Mouse (Mus musculus): ENCODE measurements around the gene Pde7b. TPM values are rescaled to one million over a fixed set of nuclear protein-coding genes. Genes with fewer than 3 reads are reported as not detected.

The Pde7b gene
- polyA plus RNA-seq, 1 experiment from 2014 or later: 0.42 TPM

GRCm38 (mm10) chr10:20700633-20701032, 24.2 kb downstream of the Pde7b start:
- Histone ChIP-seq H3K27ac (no peak overlapping the region), H3K36me3 (no peaks in the 10 kb centered on the region), H3K4me3 (no peak overlapping the region), H3K27me3 (replicated peaks) (no peaks in the 10 kb centered on the region), H3K9me3 (replicated peaks) (no peaks in the 10 kb centered on the region), H3K4me1 (no peaks in the 10 kb centered on the region), H3K9ac (no peak overlapping the region), H3K4me2 (no peak overlapping the region)
- WGBS (ENCODE audit: insufficient replicate concordance): 55% methylated on average over 7 of the region's 7 CpGs
- no peak for ATAC-seq

- 75% methylated on average over 9 of the region's 9 CpGs for WGBS (ENCODE audit: insufficient replicate concordance)
- H3K27ac ChIP-seq: no peak overlapping the region
- H3K4me1 ChIP-seq: no peaks in the 10 kb centered on the region
Measured at GRCm38 (mm10) chr10:20699874-20700273, 25.0 kb downstream of the Pde7b start.

DNA sequence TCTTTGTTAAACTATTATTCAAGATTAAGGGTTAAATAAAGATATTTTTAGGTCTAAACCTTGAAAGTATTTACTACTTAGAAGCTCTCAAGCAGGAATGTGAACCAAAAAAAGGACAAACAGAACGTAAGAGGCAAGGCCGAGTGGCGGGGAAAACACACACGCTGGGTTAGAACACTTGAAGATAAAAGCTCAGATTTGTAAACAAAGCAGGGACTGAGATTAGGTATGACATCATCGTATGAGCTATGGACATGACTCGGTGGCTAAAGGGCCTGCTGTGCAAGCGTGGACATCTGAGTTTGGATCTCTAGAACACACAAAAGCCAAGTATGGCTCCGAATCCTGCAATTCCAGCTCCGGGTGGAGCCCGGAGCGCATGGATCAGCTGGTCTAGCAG, 29.2 kb downstream of the Pde7b start:
- 63% methylated on average over 11 of the region's 11 CpGs for WGBS (ENCODE audit: insufficient replicate concordance)
- H3K9me3 ChIP-seq (replicated peaks): no peaks in the 10 kb centered on the region
- no peak overlapping the region for H3K9ac ChIP-seq
- no peaks in the 10 kb centered on the region for H3K4me1 ChIP-seq
- H3K27me3 ChIP-seq (replicated peaks): no peaks in the 10 kb centered on the region
- no peak overlapping the region for H3K4me2 ChIP-seq
- H3K36me3 ChIP-seq: no peaks in the 10 kb centered on the region
- H3K4me3 ChIP-seq: no peak overlapping the region
- no peak overlapping the region for H3K27ac ChIP-seq
- no peak for ATAC-seq

More at GRCm38 (mm10) chr10:20699874-20700273, 25.0 kb downstream of the Pde7b start:
- no peaks in the 10 kb centered on the region for H3K9me3 ChIP-seq (replicated peaks)
- no peaks in the 10 kb centered on the region for H3K36me3 ChIP-seq
- ATAC-seq: no peak
- no peak overlapping the region for H3K4me2 ChIP-seq
- no peak overlapping the region for H3K9ac ChIP-seq
- no peak overlapping the region for H3K4me3 ChIP-seq
- H3K27me3 ChIP-seq (replicated peaks): no peaks in the 10 kb centered on the region

- H3K9me3 ChIP-seq (replicated peaks): no peaks in the 10 kb centered on the region
- no peaks in the 10 kb centered on the region for H3K36me3 ChIP-seq
- H3K4me3 ChIP-seq: no peak overlapping the region
- 75% methylated on average over 9 of the region's 9 CpGs for WGBS (ENCODE audit: insufficient replicate concordance)
- H3K4me2 ChIP-seq: no peak overlapping the region
- H3K27ac ChIP-seq: no peak overlapping the region
- H3K27me3 ChIP-seq (replicated peaks): no peaks in the 10 kb centered on the region
- ATAC-seq: no peak
- H3K9ac ChIP-seq: no peak overlapping the region
- no peaks in the 10 kb centered on the region for H3K4me1 ChIP-seq
Measured at GRCm38 (mm10) chr10:20690002-20690401, 34.9 kb downstream of the Pde7b start.

DNA sequence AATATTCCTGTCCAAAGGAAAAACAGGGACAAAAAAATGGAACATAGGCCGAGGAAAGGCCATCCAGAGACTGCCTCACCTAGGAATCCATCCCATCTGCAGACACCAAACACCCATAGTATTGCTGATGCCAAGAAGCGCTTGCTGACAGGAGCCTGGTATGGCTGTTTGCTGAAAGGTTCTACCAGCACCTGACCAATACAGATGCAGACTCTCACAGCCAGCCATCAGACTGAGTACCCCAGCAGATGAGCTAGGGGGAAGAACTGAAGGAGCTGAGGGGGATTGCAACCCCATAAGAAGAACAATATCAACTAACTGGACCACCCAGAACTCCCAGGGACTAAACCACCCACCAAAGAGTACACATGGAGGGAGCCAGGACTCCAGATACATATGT, 40.7 kb downstream of the Pde7b start:
- no peaks in the 10 kb centered on the region for H3K9me3 ChIP-seq (replicated peaks)
- no peak overlapping the region for H3K9ac ChIP-seq
- H3K27me3 ChIP-seq (replicated peaks): no peaks in the 10 kb centered on the region
- H3K27ac ChIP-seq: no peak overlapping the region
- 72% methylated on average over 2 of the region's 2 CpGs for WGBS (ENCODE audit: insufficient replicate concordance)
- no peak for ATAC-seq
- H3K36me3 ChIP-seq: no peaks in the 10 kb centered on the region
- no peak overlapping the region for H3K4me2 ChIP-seq
- peaks cover 8% of the 10 kb centered on the region for H3K4me1 ChIP-seq
- H3K4me3 ChIP-seq: no peak overlapping the region

DNA sequence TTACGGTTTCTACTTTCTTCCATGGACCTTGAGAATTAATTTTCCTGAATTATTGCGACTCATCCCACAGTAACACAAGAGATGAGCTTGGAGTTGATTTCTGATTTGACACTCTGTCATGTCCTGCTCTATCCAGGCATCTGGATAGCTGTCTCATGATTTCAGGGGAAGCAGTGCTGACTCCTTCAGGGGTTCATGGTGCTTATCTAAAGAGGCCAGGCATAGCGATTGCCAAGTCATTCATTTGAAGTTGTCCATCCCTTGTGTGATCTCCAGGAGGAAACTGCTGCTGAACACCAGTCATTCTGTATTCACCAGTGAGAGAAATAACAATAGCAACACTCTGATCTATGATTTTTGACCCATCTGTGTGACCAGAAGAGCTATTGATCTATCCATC, 43.9 kb downstream of the Pde7b start:
- peak; percentile 51; the same call in 1 of the 2 replicates for ATAC-seq
- WGBS (ENCODE audit: insufficient replicate concordance): 64% methylated on average over 3 of the region's 3 CpGs

DNA sequence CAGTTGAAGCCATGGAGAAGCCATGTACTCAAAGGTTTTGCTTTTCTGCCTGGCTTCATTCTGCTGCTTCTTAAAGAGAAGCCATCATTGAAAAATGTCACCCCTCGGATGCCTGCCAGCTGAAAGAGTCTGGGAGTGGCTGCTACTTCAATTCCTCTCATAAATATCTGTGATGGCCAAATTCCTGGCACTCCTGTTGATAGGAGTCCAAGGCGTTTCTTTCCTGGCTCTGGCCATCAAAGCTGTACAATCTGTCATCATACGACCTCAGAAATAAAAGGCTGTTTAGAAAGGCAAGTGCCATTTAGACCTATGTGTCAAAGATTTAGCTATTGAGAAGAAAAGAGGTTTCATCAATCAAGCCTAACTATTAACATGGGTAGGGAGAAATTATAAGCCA, 49.6 kb downstream of the Pde7b start:
- WGBS (ENCODE audit: insufficient replicate concordance): 63% methylated on average over 3 of the region's 3 CpGs
- Histone ChIP-seq H3K4me3 (no peak overlapping the region), H3K27ac (no peak overlapping the region), H3K36me3 (no peaks in the 10 kb centered on the region), H3K4me2 (no peak overlapping the region), H3K4me1 (no peaks in the 10 kb centered on the region), H3K27me3 (replicated peaks) (no peaks in the 10 kb centered on the region), H3K9ac (no peak overlapping the region), H3K9me3 (replicated peaks) (no peaks in the 10 kb centered on the region)
- ATAC-seq: no peak

More for the DNA sequence above, 43.9 kb downstream of the Pde7b start:
- no peak overlapping the region for H3K9ac ChIP-seq
- no peaks in the 10 kb centered on the region for H3K27me3 ChIP-seq (replicated peaks)
- no peak overlapping the region for H3K27ac ChIP-seq
- peaks cover 8% of the 10 kb centered on the region for H3K4me1 ChIP-seq
- no peak overlapping the region for H3K4me3 ChIP-seq
- no peaks in the 10 kb centered on the region for H3K36me3 ChIP-seq
- no peak overlapping the region for H3K4me2 ChIP-seq
- H3K9me3 ChIP-seq (replicated peaks): no peaks in the 10 kb centered on the region

GRCm38 (mm10) chr10:20673798-20674197, 51.1 kb downstream of the Pde7b start:
- no peaks in the 10 kb centered on the region for H3K9me3 ChIP-seq (replicated peaks)
- no peak overlapping the region for H3K27ac ChIP-seq
- no peak overlapping the region for H3K4me2 ChIP-seq
- H3K36me3 ChIP-seq: no peaks in the 10 kb centered on the region
- no peaks in the 10 kb centered on the region for H3K4me1 ChIP-seq
- no peak for ATAC-seq
- H3K4me3 ChIP-seq: no peak overlapping the region
- H3K27me3 ChIP-seq (replicated peaks): no peaks in the 10 kb centered on the region
- 76% methylated on average over 4 of the region's 4 CpGs for WGBS (ENCODE audit: insufficient replicate concordance)
- H3K9ac ChIP-seq: no peak overlapping the region

DNA sequence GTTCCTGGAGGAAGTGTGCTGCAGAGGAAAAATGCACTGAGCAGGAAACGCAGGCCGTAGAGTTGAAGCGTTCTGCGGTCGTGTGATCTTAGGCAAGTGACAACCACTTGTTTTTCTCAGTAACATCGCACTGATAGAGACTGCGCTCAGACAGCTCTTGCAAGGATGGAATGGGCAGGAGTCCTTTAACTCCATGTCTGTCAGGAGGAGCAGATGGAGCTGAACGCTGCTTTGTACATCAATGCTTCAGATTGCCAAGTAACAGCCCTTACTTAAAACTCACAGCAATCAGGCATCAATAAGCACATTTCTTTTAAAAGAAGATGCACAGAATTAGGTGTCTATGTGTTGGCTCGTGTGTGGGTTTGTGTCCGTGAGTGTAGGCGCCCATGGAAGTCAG, 52.3 kb downstream of the Pde7b start:
- Histone ChIP-seq H3K4me1 (no peaks in the 10 kb centered on the region), H3K9ac (no peak overlapping the region), H3K36me3 (no peaks in the 10 kb centered on the region), H3K4me3 (no peak overlapping the region), H3K4me2 (no peak overlapping the region), H3K9me3 (replicated peaks) (no peaks in the 10 kb centered on the region), H3K27ac (no peak overlapping the region), H3K27me3 (replicated peaks) (no peaks in the 10 kb centered on the region)
- 55% methylated on average over 11 of the region's 11 CpGs for WGBS (ENCODE audit: insufficient replicate concordance)
- no peak for ATAC-seq

- 60% methylated on average over 5 of the region's 5 CpGs for WGBS (ENCODE audit: insufficient replicate concordance)
- Histone ChIP-seq H3K4me1 (no peaks in the 10 kb centered on the region), H3K9me3 (replicated peaks) (no peaks in the 10 kb centered on the region), H3K27me3 (replicated peaks) (no peaks in the 10 kb centered on the region), H3K4me2 (no peak overlapping the region), H3K4me3 (no peak overlapping the region), H3K9ac (no peak overlapping the region), H3K27ac (no peak overlapping the region), H3K36me3 (no peaks in the 10 kb centered on the region)
- ATAC-seq: no peak
Measured at GRCm38 (mm10) chr10:20671621-20672020, 53.3 kb downstream of the Pde7b start.

DNA sequence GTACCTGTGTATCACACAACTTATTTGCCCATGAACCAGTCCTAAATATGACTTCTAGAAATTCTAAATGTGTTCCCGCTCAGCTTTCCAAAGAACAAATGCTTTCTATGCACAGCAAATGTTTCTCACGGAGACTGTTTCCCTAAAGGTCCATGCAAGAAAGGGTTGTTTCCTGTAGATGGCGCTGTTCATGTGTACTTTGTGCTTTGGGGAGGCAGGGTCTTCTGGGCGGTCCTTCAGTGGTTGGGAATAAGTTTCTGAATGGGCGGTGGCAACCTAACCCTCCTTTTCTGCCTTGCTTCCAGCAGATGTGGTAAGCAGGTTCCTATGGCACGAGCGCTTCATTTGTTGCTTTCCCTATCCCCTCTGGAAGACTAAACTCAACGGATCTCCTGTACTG, 54.3 kb downstream of the Pde7b start:
- Histone ChIP-seq H3K9ac (no peak overlapping the region), H3K4me3 (no peak overlapping the region), H3K9me3 (replicated peaks) (no peaks in the 10 kb centered on the region), H3K4me1 (no peaks in the 10 kb centered on the region), H3K4me2 (no peak overlapping the region), H3K27me3 (replicated peaks) (no peaks in the 10 kb centered on the region), H3K36me3 (no peaks in the 10 kb centered on the region), H3K27ac (no peak overlapping the region)
- WGBS (ENCODE audit: insufficient replicate concordance): 74% methylated on average over 8 of the region's 8 CpGs
- no peak for ATAC-seq

- no peak overlapping the region for H3K27ac ChIP-seq
- H3K4me2 ChIP-seq: no peak overlapping the region
- no peak overlapping the region for H3K9ac ChIP-seq
- no peaks in the 10 kb centered on the region for H3K4me1 ChIP-seq
- H3K36me3 ChIP-seq: no peaks in the 10 kb centered on the region
- H3K4me3 ChIP-seq: no peak overlapping the region
- 81% methylated on average over 10 of the region's 10 CpGs for WGBS (ENCODE audit: insufficient replicate concordance)
- H3K27me3 ChIP-seq (replicated peaks): no peaks in the 10 kb centered on the region
- H3K9me3 ChIP-seq (replicated peaks): no peaks in the 10 kb centered on the region
- ATAC-seq: no peak
Measured at GRCm38 (mm10) chr10:20669467-20669866, 55.4 kb downstream of the Pde7b start.

DNA sequence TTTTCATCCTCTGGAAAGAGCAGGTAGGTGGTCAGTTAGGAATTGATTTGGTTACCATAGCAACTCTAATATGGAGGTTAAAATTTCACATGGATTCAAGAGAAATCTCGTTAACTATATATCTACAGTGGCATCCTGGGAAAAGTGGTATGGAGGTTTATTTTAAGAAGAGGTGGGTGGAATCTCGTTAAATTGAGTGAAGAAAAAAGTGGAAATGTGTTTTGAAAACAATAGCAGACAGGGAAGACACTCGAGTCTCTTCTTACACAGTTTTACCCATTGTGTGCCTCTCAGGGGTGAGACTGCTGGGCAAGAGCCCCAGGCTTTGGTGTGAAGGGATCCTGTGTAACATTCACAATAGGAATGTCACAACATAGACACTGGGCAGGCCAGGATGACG, 56.3 kb downstream of the Pde7b start:
- Histone ChIP-seq H3K4me1 (no peaks in the 10 kb centered on the region), H3K27ac (no peak overlapping the region), H3K9me3 (replicated peaks) (no peaks in the 10 kb centered on the region), H3K36me3 (no peaks in the 10 kb centered on the region), H3K4me3 (no peak overlapping the region), H3K4me2 (no peak overlapping the region), H3K9ac (no peak overlapping the region), H3K27me3 (replicated peaks) (no peaks in the 10 kb centered on the region)
- WGBS (ENCODE audit: insufficient replicate concordance): 55% methylated on average over 4 of the region's 4 CpGs
- no peak for ATAC-seq
